Mouse (Mus musculus) forebrain, embryonic 16.5 days (tissue): ENCODE data around the gene Hoxc5. TPM values are rescaled to one million over a fixed set of nuclear protein-coding genes. Genes with fewer than 3 reads are reported as not detected.

ENCODE experiments used
- ATAC-seq: fragments of 200-750 bp; cut with Nextera tagmentation; 2 replicates; pipeline ENCODE4 v1.8.0; 2017; ENCODE audit warnings: mild to moderate bottlenecking, moderate library complexity
- H3K27ac ChIP-seq: fragments of 300-500 bp; sonication (generic); 2 replicates; pipeline ENCODE4 v1.5.1; 2014; ENCODE audit warnings: low read length, control low read depth
- H3K27me3 ChIP-seq: fragments of 300-500 bp; sonication (generic); replicated peaks from 2 replicates; pipeline ENCODE4 v1.6.1; 2014; ENCODE audit warnings: low read length; ENCODE audit not compliant: control insufficient read depth, insufficient read depth
- H3K36me3 ChIP-seq: fragments of 300-500 bp; sonication (generic); 2 replicates; pipeline ENCODE4 v1.6.1; 2014; ENCODE audit not compliant: control insufficient read depth, insufficient read depth
- H3K4me1 ChIP-seq: fragments of 300-500 bp; sonication (generic); replicated peaks from 2 replicates; pipeline ENCODE4 v1.6.1; 2014; ENCODE audit warnings: low read length; ENCODE audit not compliant: control insufficient read depth, insufficient read depth
- H3K4me2 ChIP-seq: fragments of 300-500 bp; sonication (generic); 2 replicates; pipeline ENCODE4 v1.6.1; 2014; ENCODE audit warnings: mild to moderate bottlenecking, low read length, control low read depth
- H3K4me3 ChIP-seq: fragments of 300-500 bp; sonication (generic); replicated peaks from 2 replicates; pipeline ENCODE4 v1.5.1; 2014; ENCODE audit warnings: mild to moderate bottlenecking, low read length, control low read depth
- H3K9ac ChIP-seq: fragments of 300-500 bp; sonication (generic); replicated peaks from 2 replicates; pipeline ENCODE4 v1.6.1; 2014; ENCODE audit warnings: low read depth, low read length, control low read depth
- H3K9me3 ChIP-seq: fragments of 300-500 bp; sonication (generic); 2 replicates; pipeline ENCODE4 v1.6.1; 2016; ENCODE audit warnings: low read length; ENCODE audit not compliant: control insufficient read depth
- WGBS: fragments of 180-500 bp; shearing (Covaris S2); extraction: QIAGEN DNeasy Blood & Tissue Kit; methylation state at CpG from one replicate; pipeline ENCODE4 v1.1.7; 2014; 5-methylcytosine and 5-hydroxymethylcytosine counted together
- polyA plus RNA-seq: library from polyadenylated mRNA; unstranded; fragments of >200 nt; fragmentation: Nextera tagmentation; extraction: Ambion mirVana; gene quantifications from 2 replicates; pipeline ENCODE4 v1.2.1, GENCODE M21; 2015

Gene Hoxc5
- polyA plus RNA-seq = not detected in 2 replicates

GRCm38 (mm10) chr15:102967312-102967510, at the start of gene Hoxc5:
Gene Hoxc5, plus strand, starts transcription at chr15:102967443.
- no peak within 1 kb of the TSS for H3K9ac ChIP-seq
- H3K27ac ChIP-seq = no peak within 1 kb of the TSS
- no peaks in the 10 kb centered on the region; the same call in 1 of the 2 replicates for H3K4me1 ChIP-seq
- WGBS = 2% methylated on average over 12 of the region's 12 CpGs
- peak within 1 kb of the TSS; percentile 19 for H3K4me3 ChIP-seq
- H3K27me3 ChIP-seq = peaks cover 95% of the 10 kb centered on the region
- ATAC-seq = no peak
- H3K4me2 ChIP-seq = peak within 1 kb of the TSS; percentile 28; the same call in 1 of the 2 replicates
- H3K9me3 ChIP-seq = no peaks in the 10 kb centered on the region
- H3K36me3 ChIP-seq = no peaks in the 10 kb centered on the region

GRCm38 (mm10) chr15:102917972-102918572, 49.2 kb upstream of the Hoxc5 start:
- H3K36me3 ChIP-seq = no peaks in the 10 kb centered on the region
- no peak overlapping the region for H3K4me2 ChIP-seq
- H3K9ac ChIP-seq = no peak overlapping the region
- H3K9me3 ChIP-seq = no peaks in the 10 kb centered on the region
- peaks cover 84% of the 10 kb centered on the region for H3K27me3 ChIP-seq
- no peak overlapping the region for H3K4me3 ChIP-seq
- peaks cover 10% of the 10 kb centered on the region for H3K4me1 ChIP-seq
- WGBS = under 1% methylated on average over 20 of the region's 20 CpGs
- no peak overlapping the region for H3K27ac ChIP-seq
- no peak for ATAC-seq

- H3K4me2 ChIP-seq = no peak overlapping the region
- 1% methylated on average over 7 of the region's 7 CpGs for WGBS
- ATAC-seq = no peak
- H3K9ac ChIP-seq = no peak overlapping the region
- H3K4me3 ChIP-seq = no peak overlapping the region
- no peaks in the 10 kb centered on the region for H3K36me3 ChIP-seq
- H3K27ac ChIP-seq = no peak overlapping the region
- H3K27me3 ChIP-seq = peaks cover 85% of the 10 kb centered on the region
- H3K9me3 ChIP-seq = no peaks in the 10 kb centered on the region
- H3K4me1 ChIP-seq = peaks cover 10% of the 10 kb centered on the region
These were observed 48.5 kb upstream of the Hoxc5 start for GRCm38 (mm10) chr15:102918611-102919265.

GRCm38 (mm10) chr15:102919336-102920180, 47.7 kb upstream of the Hoxc5 start:
- no peak overlapping the region for H3K4me2 ChIP-seq
- ATAC-seq = no peak
- no peak overlapping the region for H3K27ac ChIP-seq
- no peaks in the 10 kb centered on the region for H3K36me3 ChIP-seq
- no peaks in the 10 kb centered on the region for H3K9me3 ChIP-seq
- peaks cover 86% of the 10 kb centered on the region for H3K27me3 ChIP-seq
- H3K4me1 ChIP-seq = peaks cover 10% of the 10 kb centered on the region
- 3% methylated on average over 12 of the region's 12 CpGs for WGBS
- H3K4me3 ChIP-seq = no peak overlapping the region
- no peak overlapping the region for H3K9ac ChIP-seq

- no peak; the same call in 1 of the 2 replicates for ATAC-seq
- Histone ChIP-seq H3K36me3 (no peaks in the 10 kb centered on the region), H3K27ac (no peak overlapping the region), H3K27me3 (peaks cover 89% of the 10 kb centered on the region), H3K4me3 (no peak overlapping the region; the same call in 1 of the 2 replicates), H3K4me1 (peaks cover 10% of the 10 kb centered on the region), H3K9me3 (no peaks in the 10 kb centered on the region), H3K4me2 (peak overlapping the region; percentile 12), H3K9ac (no peak overlapping the region)
- 0% methylated on average over 20 of the region's 20 CpGs for WGBS
These were observed 46.6 kb upstream of the Hoxc5 start for GRCm38 (mm10) chr15:102920619-102921018.

- Histone ChIP-seq H3K36me3 (no peaks in the 10 kb centered on the region), H3K27me3 (peaks cover 89% of the 10 kb centered on the region), H3K4me1 (peaks cover 10% of the 10 kb centered on the region), H3K4me3 (peak within 1 kb of the TSS; percentile 22; the same call in 1 of the 2 replicates), H3K9ac (no peak within 1 kb of the TSS), H3K9me3 (no peaks in the 10 kb centered on the region), H3K27ac (no peak within 1 kb of the TSS), H3K4me2 (peak within 1 kb of the TSS; percentile 31)
- ATAC-seq = no peak
- 2% methylated on average over 81 of the region's 88 CpGs for WGBS
These were observed 45.9 kb upstream of the Hoxc5 start, which contains the start of gene Hoxc13 for GRCm38 (mm10) chr15:102921053-102922011. Gene Hoxc13, plus strand, starts transcription at chr15:102921103.

GRCm38 (mm10) chr15:102922012-102922362, 45.3 kb upstream of the Hoxc5 start:
- H3K4me2 ChIP-seq = no peak overlapping the region
- H3K4me1 ChIP-seq = peaks cover 10% of the 10 kb centered on the region
- no peak overlapping the region for H3K4me3 ChIP-seq
- no peaks in the 10 kb centered on the region for H3K36me3 ChIP-seq
- ATAC-seq = no peak
- H3K9me3 ChIP-seq = no peaks in the 10 kb centered on the region
- H3K27ac ChIP-seq = no peak overlapping the region
- H3K9ac ChIP-seq = no peak overlapping the region
- WGBS = under 1% methylated on average over 24 of the region's 24 CpGs
- peaks cover 85% of the 10 kb centered on the region for H3K27me3 ChIP-seq

- H3K4me3 ChIP-seq = no peak overlapping the region
- no peaks in the 10 kb centered on the region for H3K9me3 ChIP-seq
- no peaks in the 10 kb centered on the region for H3K36me3 ChIP-seq
- WGBS = 11% methylated on average over 6 of the region's 6 CpGs
- H3K4me2 ChIP-seq = no peak overlapping the region
- no peak for ATAC-seq
- peaks cover 85% of the 10 kb centered on the region for H3K27me3 ChIP-seq
- H3K9ac ChIP-seq = no peak overlapping the region
- peaks cover 10% of the 10 kb centered on the region for H3K4me1 ChIP-seq
- no peak overlapping the region for H3K27ac ChIP-seq
These were observed 44.4 kb upstream of the Hoxc5 start for GRCm38 (mm10) chr15:102922636-102923500.
